Mouse (Mus musculus) left cerebral cortex, adult 18-20 months (tissue): ENCODE data around the gene Hcst. TPM values are rescaled to one million over a fixed set of nuclear protein-coding genes. Genes with fewer than 3 reads are reported as not detected.

Experiments
- DNase-seq, 2 experiments: peaks; one replicate each; pipeline ENCODE4 v3.0.0; 2021 to 2022; ENCODE audit warnings: low spot score in 2 of 2, mixed read lengths in 1 of 2
- long read RNA-seq, 2 experiments: library from polyadenylated mRNA; stranded (forward); transcript quantifications; one replicate each; pipeline ENCODE4 v2.0.0; 2021
- total RNA-seq, 2 experiments: library from RNA; stranded (reverse); gene quantifications; 2 replicates each; pipeline ENCODE4 v1.2.3; 2021

Gene Hcst
- total RNA-seq = 1 to 10 TPM in 1 of 2 experiments, not detected in 1; 1.8 TPM
- long read RNA-seq, experiment 1 = 0 reads
- long read RNA-seq, experiment 2 = 0 reads

- no peak for DNase-seq
Observed at GRCm38 (mm10) chr7:30419561-30420499, at the start of gene Hcst. Gene Hcst, minus strand, starts transcription at chr7:30419854.

GRCm38 (mm10) chr7:30464816-30465300 is 45.2 kb upstream of the Hcst start:
- no peak for DNase-seq

- DNase-seq = no peak
Observed at GRCm38 (mm10) chr7:30463996-30464395, 44.3 kb upstream of the Hcst start.

- no peak for DNase-seq
Observed at GRCm38 (mm10) chr7:30463568-30463967, 43.9 kb upstream of the Hcst start.

DNA sequence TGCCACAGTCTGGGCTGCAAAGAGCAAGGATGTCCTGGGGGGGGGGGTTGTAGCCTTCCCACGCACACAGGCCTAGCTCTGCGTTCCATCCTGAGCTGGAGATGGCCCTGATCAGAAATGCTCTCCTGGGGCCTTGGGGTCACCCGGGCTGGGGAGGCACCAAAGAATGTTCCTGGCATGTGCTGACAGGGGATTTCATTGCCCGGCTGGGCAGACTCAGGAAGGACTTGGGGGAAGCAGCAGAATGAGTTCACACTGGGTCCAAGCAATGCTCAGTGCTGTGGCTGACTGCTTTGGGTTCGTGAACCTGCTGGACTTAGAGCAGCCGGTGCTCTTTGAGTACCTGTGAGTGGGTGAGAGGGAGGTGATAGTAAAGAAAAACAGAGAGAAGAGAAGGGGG is 39.8 kb upstream of the Hcst start:
- DNase-seq = no peak

DNA sequence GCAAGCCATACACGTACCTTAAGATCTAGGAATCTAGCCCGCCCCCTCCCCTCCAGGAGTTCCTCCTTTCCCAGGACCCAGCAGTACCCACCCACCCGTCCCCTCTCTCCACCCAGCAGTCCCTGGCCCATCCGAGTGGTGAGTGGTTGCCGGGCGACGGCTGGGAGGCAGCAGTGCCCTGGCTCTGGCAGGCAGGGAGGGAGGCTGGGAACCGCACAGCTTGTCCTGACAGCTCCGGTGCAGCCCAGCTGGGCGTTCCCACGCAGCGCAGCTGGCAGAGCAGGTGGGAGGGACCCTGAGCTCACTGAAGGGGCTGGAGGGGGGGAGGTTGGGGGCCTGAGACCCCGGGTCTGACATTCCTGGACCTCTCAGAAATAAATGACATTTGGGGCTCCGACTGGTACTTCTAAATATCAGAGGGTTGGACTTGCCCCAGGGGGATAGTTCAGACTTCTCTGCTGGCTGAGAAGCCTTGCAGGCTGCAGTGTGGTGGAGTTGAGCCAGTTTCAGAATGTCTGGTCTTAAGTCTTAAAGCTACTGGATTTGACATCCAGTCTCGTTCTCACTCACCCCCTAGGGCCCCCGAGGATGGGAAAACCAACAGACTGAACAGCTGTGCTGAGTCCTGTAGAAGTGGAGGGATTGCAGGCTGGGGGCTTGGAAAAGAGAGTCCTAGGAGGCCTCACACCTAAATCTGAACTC is 38.1 kb upstream of the Hcst start, which contains the start of the genes Kirrel2 and Nphs1:
TSS of gene Kirrel2 (minus strand) at position 62 of the 702 bp plus-strand sequence.
TSS of gene Nphs1 (plus strand) at position 687 of the 702 bp plus-strand sequence.
- peak; percentile 61 to 74 for DNase-seq

GRCm38 (mm10) chr7:30456911-30457628 is 37.4 kb upstream of the Hcst start:
- DNase-seq = no peak

DNA sequence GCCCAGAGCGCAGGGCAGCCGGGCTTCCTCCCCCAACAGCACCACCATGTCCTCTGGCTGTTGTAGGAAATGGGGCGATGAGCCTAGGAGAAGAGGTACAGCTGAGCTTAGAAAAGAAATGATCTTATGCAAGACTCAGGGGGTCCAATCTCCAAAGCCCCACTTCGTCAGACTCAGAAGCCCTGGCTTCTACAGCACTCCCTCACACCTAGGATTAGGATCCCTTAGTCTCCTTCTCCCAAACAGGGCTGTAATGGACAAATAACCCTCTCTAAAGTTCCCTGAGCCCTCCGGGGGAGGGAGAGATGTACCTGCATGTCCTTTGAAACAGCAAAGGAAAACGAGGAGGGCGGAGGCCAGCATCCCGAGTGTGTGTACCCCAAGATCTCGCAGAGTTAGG is 36.8 kb upstream of the Hcst start:
- DNase-seq = no peak

DNA sequence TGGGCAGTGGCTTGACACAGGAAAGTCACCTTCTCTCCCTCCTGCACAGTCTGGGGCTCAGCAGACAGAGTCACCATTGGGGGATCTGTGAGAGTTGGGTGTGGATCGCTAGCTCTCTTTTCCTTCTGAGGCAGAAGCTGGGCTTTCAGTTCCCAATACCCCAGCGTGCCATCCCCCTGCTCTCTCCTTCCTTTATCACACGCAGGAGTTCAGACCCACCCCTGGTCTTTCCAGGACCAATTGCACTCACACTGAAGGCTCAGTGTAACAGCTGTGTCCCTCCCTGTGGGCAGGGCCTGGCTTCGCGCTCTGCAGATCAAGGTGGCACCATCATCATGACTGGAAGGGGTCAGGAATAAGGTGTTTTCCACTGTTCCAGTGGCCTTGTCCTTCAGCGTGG is 34.6 kb upstream of the Hcst start:
- DNase-seq = no peak

DNA sequence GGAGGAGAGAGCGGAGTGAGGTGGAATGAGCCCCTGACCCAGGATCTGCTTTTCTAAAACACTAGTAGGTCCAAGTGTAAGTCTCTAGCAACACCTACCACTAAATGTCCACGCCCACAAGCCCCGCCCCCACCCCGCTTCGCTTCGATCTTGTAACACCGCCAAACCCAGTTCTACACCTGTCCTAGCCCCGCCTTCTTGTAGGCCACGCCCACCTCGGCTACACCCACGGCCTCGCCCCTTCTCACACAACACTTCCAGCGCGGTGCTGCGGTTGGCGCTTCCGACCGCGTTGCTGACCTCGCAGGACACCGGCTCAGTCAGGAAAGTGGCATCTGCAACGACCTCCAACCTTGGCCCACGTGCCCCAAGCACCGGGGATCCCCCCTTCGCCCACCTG is 34.1 kb upstream of the Hcst start:
- no peak for DNase-seq

- no peak for DNase-seq
Observed at GRCm38 (mm10) chr7:30453327-30453726, 33.7 kb upstream of the Hcst start.

- DNase-seq = no peak
Observed at GRCm38 (mm10) chr7:30450241-30450640, 30.6 kb upstream of the Hcst start.

- DNase-seq = peak; percentile 84 to 90
Observed at GRCm38 (mm10) chr7:30444971-30445751, 25.5 kb upstream of the Hcst start, which contains the start of gene Aplp1. Gene Aplp1, minus strand, starts transcription at chr7:30445535.

GRCm38 (mm10) chr7:30444154-30444970 is 24.7 kb upstream of the Hcst start:
- DNase-seq = peak; percentile 58 to 79

DNA sequence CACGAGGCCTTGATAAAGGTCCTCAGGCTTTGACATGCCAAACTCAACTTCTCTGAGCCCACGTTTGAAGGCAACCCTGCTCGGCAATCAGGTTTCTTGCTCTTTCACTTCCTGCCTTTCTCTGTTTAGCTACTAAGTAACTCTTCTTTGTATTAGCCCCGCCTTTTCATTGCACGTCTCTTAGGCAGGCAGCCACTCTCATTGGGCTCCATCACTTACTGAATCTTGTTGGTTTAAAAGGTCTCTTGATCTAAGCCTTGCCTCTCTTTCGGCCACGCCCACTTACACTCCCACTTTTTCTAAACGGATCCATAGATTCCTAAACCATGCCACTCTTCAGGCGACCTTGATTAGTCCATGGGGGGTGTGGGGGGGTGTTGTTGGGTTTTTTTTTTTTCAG is 24.0 kb upstream of the Hcst start:
- DNase-seq = no peak

- DNase-seq = peak; percentile 67 to 73
Observed at GRCm38 (mm10) chr7:30440697-30441096, 21.0 kb upstream of the Hcst start.

- DNase-seq = no peak
Observed at GRCm38 (mm10) chr7:30439734-30440133, 20.1 kb upstream of the Hcst start.

GRCm38 (mm10) chr7:30436879-30437278 is 17.2 kb upstream of the Hcst start:
- DNase-seq = no peak

- DNase-seq = no peak
Observed at GRCm38 (mm10) chr7:30435156-30435555, 15.5 kb upstream of the Hcst start.
